8 mouse cellular contexts compared by ENCODE assay signal in genomic region chr9:20581175-20581634, GRCm38 (mm10). TPM values are rescaled to one million over a fixed set of nuclear protein-coding genes. Genes with fewer than 3 reads are reported as not detected.
DNase-seq lines count a peak whose midpoint lies in the region; ATAC-seq and TF ChIP-seq lines count a peak whose summit lies in the region.

TSS of gene Zfp846 (plus strand) at chr9:20581291.

- no peaks in the 10 kb centered on the region for H3K4me1 ChIP-seq in ES-Bruce4 (ENCODE audit: control insufficient read depth, insufficient read depth, low read length)
- peaks cover 10% of the 10 kb centered on the region for H3K4me1 ChIP-seq in forebrain, embryonic 13.5 days
- H3K4me1 ChIP-seq in liver, postnatal 0 days (ENCODE audit: insufficient read depth) = no peaks in the 10 kb centered on the region
- H3K4me1 ChIP-seq in neural tube, embryonic 14.5 days (ENCODE audit: control insufficient read depth, insufficient read depth, low read length) = peaks cover 4% of the 10 kb centered on the region; the same call in 1 of the 2 replicates

- no peak for TF ChIP-seq CTCF in ES-Bruce4 (IDR thresholded peaks at IDR 0.05; ENCODE audit: low read depth, low read length)
- peak; percentile 17 for TF ChIP-seq CTCF in liver, postnatal 0 days (IDR thresholded peaks at IDR 0.05; ENCODE audit: low read depth)

- no peaks in the 10 kb centered on the region for H3K36me3 ChIP-seq in ES-Bruce4 (ENCODE audit: control insufficient read depth, insufficient read depth, low read length, poor library complexity, severe bottlenecking)
- 0 out of 2 replicates have a peak, but pooled peaks cover 4% of the 10 kb centered on the region for H3K36me3 ChIP-seq in forebrain, embryonic 13.5 days (ENCODE audit: poor library complexity, severe bottlenecking)
- H3K36me3 ChIP-seq in liver, postnatal 0 days (replicated peaks; ENCODE audit: insufficient read depth, low read length) = no peaks in the 10 kb centered on the region
- H3K36me3 ChIP-seq in neural tube, embryonic 14.5 days (ENCODE audit: control insufficient read depth, insufficient read depth, low read length) = no peaks in the 10 kb centered on the region

- DNase-seq in heart, postnatal 10 days = peak; percentile 99
- peak; percentile 85 for DNase-seq in large intestine, adult 2 months (ENCODE audit: low read depth, low spot score)
- DNase-seq in liver, postnatal 0 days = peak; percentile 93
- DNase-seq in testis, postnatal 10 days (ENCODE audit: low spot score) = peak; percentile 98

- no peaks in the 10 kb centered on the region for H3K27me3 ChIP-seq in ES-Bruce4 (ENCODE audit: control insufficient read depth, insufficient read depth, low read length, poor library complexity, severe bottlenecking)
- peaks cover 19% of the 10 kb centered on the region for H3K27me3 ChIP-seq in forebrain, embryonic 13.5 days
- peaks cover 3% of the 10 kb centered on the region; the same call in 1 of the 2 replicates for H3K27me3 ChIP-seq in liver, postnatal 0 days (ENCODE audit: insufficient read depth, low read length)
- no peaks in the 10 kb centered on the region for H3K27me3 ChIP-seq in neural tube, embryonic 14.5 days (ENCODE audit: control insufficient read depth, insufficient read depth, low read length)

- peak within 1 kb of the TSS; percentile 56 for H3K9ac ChIP-seq in ES-Bruce4 (ENCODE audit: low read depth, poor library complexity, severe bottlenecking)
- peak within 1 kb of the TSS; percentile 86 for H3K9ac ChIP-seq in forebrain, embryonic 13.5 days
- peak within 1 kb of the TSS; percentile 57 for H3K9ac ChIP-seq in liver, postnatal 0 days (replicated peaks)
- H3K9ac ChIP-seq in neural tube, embryonic 14.5 days (replicated peaks; ENCODE audit: low read depth, low read length) = peak within 1 kb of the TSS; percentile 70

- H3K4me2 ChIP-seq in forebrain, embryonic 13.5 days = peak within 1 kb of the TSS; percentile 67
- H3K4me2 ChIP-seq in liver, postnatal 0 days (ENCODE audit: low read depth, low read length) = peak within 1 kb of the TSS; percentile 76
- H3K4me2 ChIP-seq in neural tube, embryonic 14.5 days (ENCODE audit: low read depth, low read length) = peak within 1 kb of the TSS; percentile 58

- peak; percentile 15 for TF ChIP-seq POLR2A in ES-Bruce4 (IDR thresholded peaks at IDR 0.05; ENCODE audit: insufficient read depth, low read length)

- no peaks in the 10 kb centered on the region for H3K9me3 ChIP-seq in ES-Bruce4 (replicated peaks; ENCODE audit: control insufficient read depth, insufficient read depth, low read length, poor library complexity, severe bottlenecking)
- H3K9me3 ChIP-seq in forebrain, embryonic 13.5 days (replicated peaks) = no peaks in the 10 kb centered on the region
- no peaks in the 10 kb centered on the region for H3K9me3 ChIP-seq in liver, postnatal 0 days (ENCODE audit: low read length)
- no peaks in the 10 kb centered on the region for H3K9me3 ChIP-seq in neural tube, embryonic 14.5 days (ENCODE audit: control insufficient read depth, low read length)

- peak within 1 kb of the TSS; percentile 86 for H3K4me3 ChIP-seq in ES-Bruce4 (ENCODE audit: low read depth, low read length)
- H3K4me3 ChIP-seq in forebrain, embryonic 13.5 days = peak within 1 kb of the TSS; percentile 67
- peak within 1 kb of the TSS; percentile 58 for H3K4me3 ChIP-seq in liver, postnatal 0 days (ENCODE audit: low read depth, low read length)
- peak within 1 kb of the TSS; percentile 67 for H3K4me3 ChIP-seq in neural tube, embryonic 14.5 days (ENCODE audit: low read depth, low read length)

- intact Hi-C loops in heart, postnatal 10 days (cut with DNase I) = loop anchor here (1.0 to 2.0 kb wide), 4 partner anchors 26 to 60 kb away; partner anchors contain the start of gene Zfp266

- TF ChIP-seq EP300 in ES-Bruce4 (IDR thresholded peaks at IDR 0.05; ENCODE audit: insufficient read depth, low read depth, low read length) = peak; percentile 32; the same call in 1 of the 2 replicates
- TF ChIP-seq EP300 in liver, postnatal 0 days (IDR thresholded peaks at IDR 0.05; ENCODE audit: low read depth) = peak; percentile 47; the same call in 1 of the 2 replicates

- 0% methylated on average over 29 of the region's 30 CpGs for WGBS in forebrain, embryonic 13.5 days
- WGBS in large intestine, adult 2 months = under 1% methylated on average over 29 of the region's 30 CpGs
- WGBS in liver, postnatal 0 days (ENCODE audit: insufficient replicate concordance) = under 1% methylated on average over 30 of the region's 30 CpGs
- 0% methylated on average over 24 of the region's 30 CpGs for WGBS in neural tube, embryonic 14.5 days

- ATAC-seq in cerebellum, adult (ENCODE audit: insufficient number of reproducible peaks, low FRiP score, low TSS enrichment) = peak; percentile 98
- ATAC-seq in forebrain, embryonic 13.5 days = peak; percentile 98
- ATAC-seq in liver, postnatal 0 days = peak; percentile 100
- peak; percentile 98 for ATAC-seq in neural tube, embryonic 14.5 days (ENCODE audit: low read depth)

- peak within 1 kb of the TSS; percentile 29 for H3K27ac ChIP-seq in ES-Bruce4 (ENCODE audit: insufficient read depth, low read length)
- H3K27ac ChIP-seq in forebrain, embryonic 13.5 days = peak within 1 kb of the TSS; percentile 92
- H3K27ac ChIP-seq in liver, postnatal 0 days (ENCODE audit: low read depth) = no peak within 1 kb of the TSS; the same call in 1 of the 2 replicates
- peak within 1 kb of the TSS; percentile 88 for H3K27ac ChIP-seq in neural tube, embryonic 14.5 days (ENCODE audit: low read depth, low read length)

RNA-seq across cellular contexts. Expression of gene Zfp846, which starts in this region (rescaled TPM):
- 6.6 and 8.7 TPM in 2 replicates for polyA plus RNA-seq in ES-Bruce4 (2011; ENCODE audit: insufficient read depth, insufficient read length, low read depth, missing spikeins)
- 37.0 and 37.1 TPM in 2 replicates for polyA plus RNA-seq in forebrain, embryonic 13.5 days (2015; fragmentation: Nextera tagmentation; extraction: Ambion mirVana)
- 10 to 100 TPM in 1 of 2 experiments, 1 to 10 TPM in 1; 9.5 to 12.1 TPM for total RNA-seq in heart, postnatal 10 days (2021)
- 1.5 and 1.8 TPM in 2 replicates for polyA plus RNA-seq in large intestine, adult 2 months (2012; rRNA removed)
- 2.1 and 2.4 TPM in 2 replicates for polyA plus RNA-seq in liver, postnatal 0 days (2015; fragmentation: Nextera tagmentation; extraction: Ambion mirVana)
- 53.3 and 65.2 TPM in 2 replicates for polyA plus RNA-seq in neural tube, embryonic 14.5 days (2014; fragmentation: Nextera tagmentation; extraction: Ambion mirVana)
